Mouse (Mus musculus) heart, postnatal 0 days (tissue): ENCODE results near the gene Zfp704.

Experiments used
- CTCF ChIP-seq: IDR thresholded peaks from 2 replicates; pipeline ENCODE4 v1.5.1; 2016; ENCODE audit warnings: antibody characterized with exemption, control low read depth, low read depth
- EP300 ChIP-seq: IDR thresholded peaks from 2 replicates; pipeline ENCODE4 v1.6.1; 2016; ENCODE audit warnings: antibody characterized with exemption, low read depth

DNA sequence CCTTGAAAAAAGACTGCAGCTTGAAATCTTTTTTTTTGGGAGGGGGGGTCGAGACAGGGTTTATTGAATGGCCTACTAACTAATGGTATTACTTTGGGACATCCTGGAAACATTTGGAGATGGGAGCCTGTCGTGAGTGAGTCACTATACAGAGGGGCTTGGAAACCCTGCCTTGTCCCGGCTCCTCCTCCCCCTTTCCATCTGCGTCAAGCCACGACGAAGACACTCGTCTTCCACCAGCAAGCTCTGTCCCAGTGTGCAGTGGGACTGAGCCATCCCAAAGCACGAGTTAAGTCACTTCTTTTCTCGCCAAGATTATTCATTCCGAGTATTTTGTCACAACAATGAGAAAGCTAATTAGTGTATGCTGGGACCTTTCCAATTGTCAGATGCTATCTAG, 61.7 kb downstream of the Zfp704 start:
- no peak for TF ChIP-seq CTCF
- no peak for TF ChIP-seq EP300
